Mouse (Mus musculus): ENCODE data around the gene Xiap. TPM values are rescaled to one million over a fixed set of nuclear protein-coding genes. Genes with fewer than 3 reads are reported as not detected.
A peak's percentile ranks its signal among the peaks of the same experiment; 100 is the strongest.

Xiap gene
- polyA plus RNA-seq, 1 experiment from 2014 or later = 10.6 TPM

- no peaks in the 10 kb centered on the region for H3K36me3 ChIP-seq (replicated peaks)
- DNase-seq (ENCODE audit: extremely low spot score, low spot score) = no peak
- H3K27me3 ChIP-seq (ENCODE audit: poor library complexity, severe bottlenecking) = no peaks in the 10 kb centered on the region
- no peak overlapping the region for H3K4me3 ChIP-seq
- no peak overlapping the region for H3K27ac ChIP-seq
- 0 out of 2 replicates have a peak, but pooled peaks cover 3% of the 10 kb centered on the region for H3K9me3 ChIP-seq
- 88% methylated on average over 6 of the region's 6 CpGs for WGBS
- H3K4me1 ChIP-seq = no peaks in the 10 kb centered on the region
Measured at GRCm38 (mm10) chrX:42119442-42120048, 60.1 kb downstream of the Xiap start.

- H3K36me3 ChIP-seq (replicated peaks) = no peaks in the 10 kb centered on the region
- no peaks in the 10 kb centered on the region for H3K4me1 ChIP-seq
- no peaks in the 10 kb centered on the region for H3K27me3 ChIP-seq (ENCODE audit: poor library complexity, severe bottlenecking)
- H3K27ac ChIP-seq = no peak overlapping the region
- 83% methylated on average over 5 of the region's 5 CpGs for WGBS
- no peak overlapping the region for H3K4me3 ChIP-seq
- H3K9me3 ChIP-seq = peaks cover 11% of the 10 kb centered on the region
- no peak for DNase-seq (ENCODE audit: extremely low spot score, low spot score)
Measured at GRCm38 (mm10) chrX:42124963-42125697, 65.7 kb downstream of the Xiap start.

- Histone ChIP-seq H3K4me1 (no peaks in the 10 kb centered on the region), H3K27me3 (ENCODE audit: poor library complexity, severe bottlenecking) (no peaks in the 10 kb centered on the region), H3K36me3 (replicated peaks) (no peaks in the 10 kb centered on the region), H3K27ac (no peak overlapping the region), H3K9me3 (no peaks in the 10 kb centered on the region), H3K4me3 (no peak overlapping the region)
- no peak for DNase-seq (ENCODE audit: extremely low spot score, low spot score)
- 79% methylated on average over 9 of the region's 9 CpGs for WGBS
Measured at GRCm38 (mm10) chrX:42139882-42140281, 80.4 kb downstream of the Xiap start.

GRCm38 (mm10) chrX:42142620-42143019 lies 83.1 kb downstream of the Xiap start:
- no peaks in the 10 kb centered on the region for H3K36me3 ChIP-seq (replicated peaks)
- no peak for DNase-seq (ENCODE audit: extremely low spot score, low spot score)
- 95% methylated on average over 3 of the region's 3 CpGs for WGBS
- no peaks in the 10 kb centered on the region for H3K27me3 ChIP-seq (ENCODE audit: poor library complexity, severe bottlenecking)
- no peak overlapping the region for H3K4me3 ChIP-seq
- H3K9me3 ChIP-seq = no peaks in the 10 kb centered on the region
- H3K4me1 ChIP-seq = no peaks in the 10 kb centered on the region
- H3K27ac ChIP-seq = no peak overlapping the region

- Histone ChIP-seq H3K27ac (no peak overlapping the region), H3K36me3 (replicated peaks) (no peaks in the 10 kb centered on the region), H3K27me3 (ENCODE audit: poor library complexity, severe bottlenecking) (no peaks in the 10 kb centered on the region), H3K4me1 (peaks cover 5% of the 10 kb centered on the region), H3K9me3 (no peaks in the 10 kb centered on the region), H3K4me3 (no peak overlapping the region)
- WGBS = 83% methylated on average over 4 of the region's 4 CpGs
- DNase-seq (ENCODE audit: extremely low spot score, low spot score) = no peak
Measured at GRCm38 (mm10) chrX:42143991-42144390, 84.5 kb downstream of the Xiap start.

GRCm38 (mm10) chrX:42148016-42148451 lies 88.6 kb downstream of the Xiap start:
- Histone ChIP-seq H3K27me3 (ENCODE audit: poor library complexity, severe bottlenecking) (no peaks in the 10 kb centered on the region), H3K36me3 (replicated peaks) (no peaks in the 10 kb centered on the region), H3K4me3 (peak overlapping the region; percentile 60; the same call in 1 of the 2 replicates), H3K27ac (peak overlapping the region; percentile 90; the same call in 1 of the 2 replicates), H3K4me1 (peaks cover 9% of the 10 kb centered on the region), H3K9me3 (0 out of 2 replicates have a peak, but pooled peaks cover 3% of the 10 kb centered on the region)
- no peak for DNase-seq (ENCODE audit: extremely low spot score, low spot score)
- WGBS = 60% methylated on average over 5 of the region's 5 CpGs

- Histone ChIP-seq H3K4me1 (peaks cover 18% of the 10 kb centered on the region), H3K27me3 (ENCODE audit: poor library complexity, severe bottlenecking) (no peaks in the 10 kb centered on the region), H3K27ac (peak within 1 kb of the TSS; percentile 99), H3K36me3 (replicated peaks) (no peaks in the 10 kb centered on the region), H3K4me3 (peak within 1 kb of the TSS; percentile 69), H3K9me3 (0 out of 2 replicates have a peak, but pooled peaks cover 3% of the 10 kb centered on the region)
- peak; percentile 78 for DNase-seq (ENCODE audit: extremely low spot score, low spot score)
- WGBS = 7% methylated on average over 72 of the region's 76 CpGs
Measured at GRCm38 (mm10) chrX:42148788-42149556, 89.5 kb downstream of the Xiap start, which contains the start of gene Stag2. Gene Stag2, plus strand, starts transcription at chrX:42149317.

- H3K27me3 ChIP-seq (ENCODE audit: poor library complexity, severe bottlenecking) = no peaks in the 10 kb centered on the region
- H3K27ac ChIP-seq = peak overlapping the region; percentile 99
- no peaks in the 10 kb centered on the region for H3K36me3 ChIP-seq (replicated peaks)
- 0 out of 2 replicates have a peak, but pooled peaks cover 3% of the 10 kb centered on the region for H3K9me3 ChIP-seq
- H3K4me3 ChIP-seq = peak overlapping the region; percentile 69
- H3K4me1 ChIP-seq = peaks cover 18% of the 10 kb centered on the region
- no peak for DNase-seq (ENCODE audit: extremely low spot score, low spot score)
- WGBS = 25% methylated on average over 68 of the region's 71 CpGs
Measured at GRCm38 (mm10) chrX:42149557-42150345, 90.3 kb downstream of the Xiap start.

GRCm38 (mm10) chrX:42150346-42151023 lies 91.0 kb downstream of the Xiap start:
- H3K4me3 ChIP-seq = peak overlapping the region; percentile 69
- no peaks in the 10 kb centered on the region for H3K27me3 ChIP-seq (ENCODE audit: poor library complexity, severe bottlenecking)
- 25% methylated on average over 22 of the region's 40 CpGs for WGBS
- peak; percentile 80 for DNase-seq (ENCODE audit: extremely low spot score, low spot score)
- peak overlapping the region; percentile 99 for H3K27ac ChIP-seq
- 0 out of 2 replicates have a peak, but pooled peaks cover 3% of the 10 kb centered on the region for H3K9me3 ChIP-seq
- peaks cover 18% of the 10 kb centered on the region for H3K4me1 ChIP-seq
- H3K36me3 ChIP-seq (replicated peaks) = no peaks in the 10 kb centered on the region

- H3K9me3 ChIP-seq = 0 out of 2 replicates have a peak, but pooled peaks cover 3% of the 10 kb centered on the region
- peak overlapping the region; percentile 69 for H3K4me3 ChIP-seq
- H3K36me3 ChIP-seq (replicated peaks) = no peaks in the 10 kb centered on the region
- H3K27ac ChIP-seq = peak overlapping the region; percentile 99
- DNase-seq (ENCODE audit: extremely low spot score, low spot score) = no peak
- peaks cover 18% of the 10 kb centered on the region for H3K4me1 ChIP-seq
- 14% methylated on average over 25 of the region's 25 CpGs for WGBS
- H3K27me3 ChIP-seq (ENCODE audit: poor library complexity, severe bottlenecking) = no peaks in the 10 kb centered on the region
Measured at GRCm38 (mm10) chrX:42151024-42151754, 91.7 kb downstream of the Xiap start.

GRCm38 (mm10) chrX:42151903-42152369 lies 92.5 kb downstream of the Xiap start:
- WGBS = 24% methylated on average over 17 of the region's 17 CpGs
- DNase-seq (ENCODE audit: extremely low spot score, low spot score) = peak; percentile 70

More at GRCm38 (mm10) chrX:42151903-42152369, 92.5 kb downstream of the Xiap start:
- no peaks in the 10 kb centered on the region for H3K27me3 ChIP-seq (ENCODE audit: poor library complexity, severe bottlenecking)
- H3K27ac ChIP-seq = peak overlapping the region; percentile 99
- H3K4me1 ChIP-seq = peaks cover 18% of the 10 kb centered on the region
- no peaks in the 10 kb centered on the region for H3K36me3 ChIP-seq (replicated peaks)
- 0 out of 2 replicates have a peak, but pooled peaks cover 3% of the 10 kb centered on the region for H3K9me3 ChIP-seq
- H3K4me3 ChIP-seq = peak overlapping the region; percentile 69
